Mouse (Mus musculus): ENCODE measurements around the gene Hecw2. TPM values are rescaled to one million over a fixed set of nuclear protein-coding genes. Genes with fewer than 3 reads are reported as not detected.

The Hecw2 gene
- total and polyA plus RNA-seq, 2 experiments from 2014 or later: 6.2 to 22.2 TPM

DNA sequence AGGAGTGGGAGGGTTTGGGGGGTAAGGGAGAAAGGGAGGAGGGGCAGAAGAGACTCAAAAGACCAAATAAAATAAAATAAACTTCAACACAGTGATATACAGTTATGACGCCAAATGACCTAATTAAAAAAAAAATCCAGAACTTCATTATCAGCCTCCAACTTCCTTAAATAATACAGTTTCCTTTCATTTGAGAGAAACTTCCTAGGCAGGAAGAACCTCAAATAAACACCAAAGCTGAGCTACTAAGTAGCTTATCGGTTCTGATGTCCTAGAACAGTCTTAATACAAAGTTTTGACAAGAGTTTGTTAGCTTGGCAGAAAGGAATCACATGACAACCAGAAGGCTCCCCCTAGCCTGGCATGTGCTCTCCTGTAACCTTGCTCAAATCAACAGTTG lies 177.3 kb downstream of the Hecw2 start:
- Histone ChIP-seq H3K36me3 (ENCODE audit: insufficient read depth, low read length) (no peaks in the 10 kb centered on the region), H3K27ac (ENCODE audit: low read depth, low read length) (no peak overlapping the region), H3K9ac (replicated peaks; ENCODE audit: low read length, poor library complexity, severe bottlenecking) (no peak overlapping the region), H3K9me3 (ENCODE audit: low read length) (no peaks in the 10 kb centered on the region), H3K4me1 (ENCODE audit: insufficient read depth, low read length) (no peaks in the 10 kb centered on the region), H3K27me3 (ENCODE audit: insufficient read depth, low read length) (no peaks in the 10 kb centered on the region), H3K4me3 (ENCODE audit: low read depth, low read length) (no peak overlapping the region), H3K4me2 (ENCODE audit: low read depth, low read length, poor library complexity, severe bottlenecking) (no peak overlapping the region)
- no peak for TF ChIP-seq CTCF (IDR thresholded peaks at IDR 0.05)
- DNase-seq (ENCODE audit: low spot score) (no peak), ATAC-seq (ENCODE audit: low FRiP score) (no peak)
- WGBS: 83% methylated on average over 2 of the region's 2 CpGs

DNA sequence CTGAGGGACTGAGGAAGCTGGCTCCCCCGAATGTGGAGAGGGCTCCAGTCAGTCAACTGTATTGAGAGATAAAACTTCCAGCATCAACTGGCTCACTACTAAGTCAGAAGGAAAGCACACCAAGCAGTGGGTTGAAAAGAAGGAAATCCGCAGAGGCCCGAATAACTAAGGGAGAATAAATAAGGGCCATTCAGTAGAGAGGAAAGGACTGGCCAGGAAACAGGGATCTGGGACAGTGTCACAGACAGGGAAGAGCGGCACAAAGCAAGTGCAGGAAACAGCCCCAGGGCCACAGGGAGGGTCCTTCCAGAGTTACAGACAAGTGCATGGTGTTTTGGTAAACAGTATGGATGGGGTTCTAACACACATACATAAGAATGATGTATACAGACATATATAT lies 179.2 kb downstream of the Hecw2 start:
- Histone ChIP-seq H3K27ac (ENCODE audit: low read depth, low read length) (no peak overlapping the region), H3K27me3 (ENCODE audit: insufficient read depth, low read length) (no peaks in the 10 kb centered on the region), H3K9me3 (ENCODE audit: low read length) (no peaks in the 10 kb centered on the region), H3K4me2 (ENCODE audit: low read depth, low read length, poor library complexity, severe bottlenecking) (no peak overlapping the region), H3K9ac (replicated peaks; ENCODE audit: low read length, poor library complexity, severe bottlenecking) (no peak overlapping the region), H3K4me1 (ENCODE audit: insufficient read depth, low read length) (no peaks in the 10 kb centered on the region), H3K4me3 (ENCODE audit: low read depth, low read length) (no peak overlapping the region), H3K36me3 (ENCODE audit: insufficient read depth, low read length) (no peaks in the 10 kb centered on the region)
- TF ChIP-seq CTCF (IDR thresholded peaks at IDR 0.05): no peak
- DNase-seq (ENCODE audit: low spot score): no peak
- no peak for ATAC-seq (ENCODE audit: low FRiP score)
- 63% methylated on average over 4 of the region's 4 CpGs for WGBS

DNA sequence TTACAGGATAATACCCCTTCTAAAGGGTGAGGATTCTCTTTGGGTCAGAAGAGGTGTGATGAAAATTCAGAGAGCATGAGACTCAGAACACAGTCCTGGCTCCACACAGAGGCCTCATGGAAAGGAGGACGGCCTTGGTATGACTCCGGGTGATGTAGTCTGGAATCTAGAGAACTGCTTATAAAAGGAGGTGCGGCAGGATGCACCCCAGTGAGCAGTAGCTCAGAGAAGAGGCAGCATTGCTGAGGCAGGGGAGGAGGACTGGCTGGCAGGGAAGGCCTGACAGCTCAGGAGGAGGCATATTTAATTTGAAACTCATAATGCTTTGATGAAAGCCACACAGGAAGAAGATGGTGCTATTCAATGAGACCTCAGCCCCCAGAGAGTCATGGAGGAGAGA lies 182.6 kb downstream of the Hecw2 start:
- Histone ChIP-seq H3K4me2 (ENCODE audit: low read depth, low read length, poor library complexity, severe bottlenecking) (no peak overlapping the region), H3K27ac (ENCODE audit: low read depth, low read length) (no peak overlapping the region), H3K27me3 (ENCODE audit: insufficient read depth, low read length) (no peaks in the 10 kb centered on the region), H3K4me1 (ENCODE audit: insufficient read depth, low read length) (no peaks in the 10 kb centered on the region), H3K9ac (replicated peaks; ENCODE audit: low read length, poor library complexity, severe bottlenecking) (no peak overlapping the region), H3K9me3 (ENCODE audit: low read length) (no peaks in the 10 kb centered on the region), H3K36me3 (ENCODE audit: insufficient read depth, low read length) (no peaks in the 10 kb centered on the region), H3K4me3 (ENCODE audit: low read depth, low read length) (no peak overlapping the region)
- DNase-seq (ENCODE audit: low spot score) (no peak), ATAC-seq (ENCODE audit: low FRiP score) (no peak)
- WGBS: 52% methylated on average over 3 of the region's 3 CpGs
- no peak for TF ChIP-seq CTCF (IDR thresholded peaks at IDR 0.05)

DNA sequence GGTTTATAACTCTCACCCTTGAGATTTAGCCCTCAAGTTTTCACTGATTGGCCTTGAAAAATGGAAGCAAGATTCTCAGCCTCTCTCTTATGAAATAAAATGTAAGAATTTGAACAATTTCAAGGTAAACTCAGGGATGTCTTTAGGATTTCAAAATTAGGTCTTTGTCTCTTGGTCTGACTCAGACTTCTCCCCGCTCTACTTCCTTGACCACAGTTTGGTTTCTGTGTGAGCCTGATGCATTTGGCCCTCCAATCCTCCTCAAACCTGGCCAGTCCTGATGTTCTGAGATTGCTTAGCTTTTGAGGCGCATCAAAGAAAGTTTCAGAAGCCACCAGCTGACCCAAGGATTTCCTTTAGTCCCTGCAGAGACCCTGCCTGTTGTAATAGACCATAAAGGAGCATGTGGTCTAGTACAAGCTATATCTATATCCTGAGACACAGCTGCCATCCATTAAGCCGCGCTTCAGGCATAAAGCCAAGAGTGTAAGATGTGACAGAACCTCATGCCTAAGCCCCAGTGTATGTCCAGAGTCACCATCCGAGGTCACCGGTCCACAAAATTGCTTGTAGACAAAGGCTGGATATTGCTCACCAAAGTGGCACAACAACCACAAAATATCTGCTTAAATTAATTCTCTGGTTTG lies 185.4 kb downstream of the Hecw2 start:
- DNase-seq (ENCODE audit: low spot score) (no peak), ATAC-seq (ENCODE audit: low FRiP score) (no peak)
- Histone ChIP-seq H3K9ac (replicated peaks; ENCODE audit: low read length, poor library complexity, severe bottlenecking) (no peak overlapping the region), H3K4me3 (ENCODE audit: low read depth, low read length) (no peak overlapping the region), H3K9me3 (ENCODE audit: low read length) (no peaks in the 10 kb centered on the region), H3K36me3 (ENCODE audit: insufficient read depth, low read length) (no peaks in the 10 kb centered on the region), H3K27ac (ENCODE audit: low read depth, low read length) (no peak overlapping the region), H3K4me2 (ENCODE audit: low read depth, low read length, poor library complexity, severe bottlenecking) (no peak overlapping the region), H3K4me1 (ENCODE audit: insufficient read depth, low read length) (no peaks in the 10 kb centered on the region), H3K27me3 (ENCODE audit: insufficient read depth, low read length) (no peaks in the 10 kb centered on the region)
- TF ChIP-seq CTCF (IDR thresholded peaks at IDR 0.05): no peak
- WGBS: 92% methylated on average over 6 of the region's 6 CpGs

DNA sequence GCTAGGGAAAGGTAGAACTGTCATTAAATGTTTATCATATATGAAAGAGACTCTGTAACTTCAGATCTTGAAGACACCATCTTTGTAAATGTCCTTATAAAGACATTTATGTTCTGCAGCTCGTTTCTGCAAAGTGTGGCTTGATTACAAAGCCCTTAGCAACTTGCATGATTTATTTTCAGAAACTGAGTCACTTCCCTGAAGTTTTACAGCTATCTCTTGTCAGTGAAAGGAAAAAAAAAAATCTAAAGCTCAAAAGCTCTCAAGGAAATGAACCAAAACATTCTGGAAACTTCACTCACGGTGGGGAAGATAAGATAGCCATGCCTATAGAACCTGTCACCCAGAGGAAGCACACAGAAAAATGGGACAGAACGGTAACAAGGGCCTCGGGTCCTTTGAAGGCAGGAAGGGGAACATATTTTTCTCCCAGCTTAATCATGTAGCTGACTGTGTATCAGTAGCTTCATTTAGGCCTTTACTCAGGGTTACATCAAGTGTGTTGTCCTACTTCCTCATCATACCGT lies 189.0 kb downstream of the Hecw2 start:
- DNase-seq (ENCODE audit: low spot score): no peak
- WGBS: 76% methylated on average over 5 of the region's 5 CpGs
- Histone ChIP-seq H3K36me3 (ENCODE audit: insufficient read depth, low read length) (no peaks in the 10 kb centered on the region), H3K4me1 (ENCODE audit: insufficient read depth, low read length) (no peaks in the 10 kb centered on the region), H3K4me2 (ENCODE audit: low read depth, low read length, poor library complexity, severe bottlenecking) (no peak overlapping the region), H3K4me3 (ENCODE audit: low read depth, low read length) (no peak overlapping the region), H3K9me3 (ENCODE audit: low read length) (no peaks in the 10 kb centered on the region), H3K27me3 (ENCODE audit: insufficient read depth, low read length) (no peaks in the 10 kb centered on the region), H3K27ac (ENCODE audit: low read depth, low read length) (no peak overlapping the region), H3K9ac (replicated peaks; ENCODE audit: low read length, poor library complexity, severe bottlenecking) (no peak overlapping the region)
- no peak for ATAC-seq (ENCODE audit: low FRiP score)
- no peak for TF ChIP-seq CTCF (IDR thresholded peaks at IDR 0.05)

DNA sequence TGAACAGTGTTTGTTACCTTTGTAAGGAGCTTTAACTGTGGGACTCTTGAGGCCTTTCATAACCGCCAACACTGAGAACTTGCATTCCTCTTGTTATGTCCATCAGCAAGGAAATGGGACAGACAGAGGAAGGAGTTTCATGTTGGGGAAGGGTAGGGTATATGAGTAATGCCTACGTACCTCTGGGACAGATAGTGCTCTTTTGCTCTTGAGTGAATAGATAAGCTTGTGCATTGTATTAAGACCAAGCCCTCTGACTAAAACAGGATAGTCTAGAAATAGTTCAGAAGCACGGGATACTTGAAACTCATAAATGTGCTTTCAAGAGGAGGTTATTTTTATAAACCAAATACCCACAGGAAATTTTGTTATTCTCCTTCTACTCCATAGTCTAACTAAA lies 191.7 kb downstream of the Hecw2 start:
- H3K27ac ChIP-seq (ENCODE audit: low read depth, low read length): no peak overlapping the region
- 75% methylated on average over 3 of the region's 3 CpGs for WGBS
- H3K4me1 ChIP-seq (ENCODE audit: insufficient read depth, low read length): no peaks in the 10 kb centered on the region
- H3K4me3 ChIP-seq (ENCODE audit: low read depth, low read length): no peak overlapping the region
- H3K9ac ChIP-seq (replicated peaks; ENCODE audit: low read length, poor library complexity, severe bottlenecking): no peak overlapping the region
- no peaks in the 10 kb centered on the region for H3K27me3 ChIP-seq (ENCODE audit: insufficient read depth, low read length)
- H3K36me3 ChIP-seq (ENCODE audit: insufficient read depth, low read length): no peaks in the 10 kb centered on the region
- no peaks in the 10 kb centered on the region for H3K9me3 ChIP-seq (ENCODE audit: low read length)
- TF ChIP-seq CTCF (IDR thresholded peaks at IDR 0.05): no peak
- ATAC-seq (ENCODE audit: low FRiP score): no peak
- no peak overlapping the region for H3K4me2 ChIP-seq (ENCODE audit: low read depth, low read length, poor library complexity, severe bottlenecking)
- no peak for DNase-seq (ENCODE audit: low spot score)

All from midbrain, postnatal 0 days (tissue).